ENCODE assay signal across 9 mouse cellular contexts in genomic region chr8:123630841-123631251, GRCm38 (mm10). TPM values are rescaled to one million over a fixed set of nuclear protein-coding genes. Genes with fewer than 3 reads are reported as not detected.
DNase-seq lines count a peak whose midpoint lies in the region; ATAC-seq lines count a peak whose summit lies in the region.
"Had no signal": no experiment of that assay in that cellular context is flagged by ENCODE, and none has a peak within 500 bp of the region (broad histone marks: within the 10 kb centered on the region; RNA-seq: fewer than 3 reads in every experiment).

No protein-coding gene starts in this region.

- peak overlapping the region; percentile 41 for H3K4me2 ChIP-seq in heart, embryonic 11.5 days
- H3K4me2 ChIP-seq in hindbrain, embryonic 13.5 days = peak overlapping the region; percentile 42
- peak overlapping the region; percentile 41 for H3K4me2 ChIP-seq in midbrain, embryonic 13.5 days (replicated peaks)

- H3K4me3 ChIP-seq in heart, embryonic 11.5 days (ENCODE audit: low read depth, low read length) = peak overlapping the region; percentile 22
- H3K4me3 ChIP-seq in hindbrain, embryonic 13.5 days = peak overlapping the region; percentile 19
- H3K4me3 ChIP-seq in midbrain, embryonic 13.5 days (replicated peaks) = no peak overlapping the region; the same call in 1 of the 2 replicates

- H3K36me3 ChIP-seq in heart, embryonic 11.5 days (ENCODE audit: control insufficient read depth, insufficient read depth, low read length) = no peaks in the 10 kb centered on the region
- no peaks in the 10 kb centered on the region for H3K36me3 ChIP-seq in hindbrain, embryonic 13.5 days
- H3K36me3 ChIP-seq in midbrain, embryonic 13.5 days = no peaks in the 10 kb centered on the region

- H3K9ac ChIP-seq in heart, embryonic 11.5 days (ENCODE audit: low read depth, low read length) = no peak overlapping the region
- H3K9ac ChIP-seq in hindbrain, embryonic 13.5 days = no peak overlapping the region
- H3K9ac ChIP-seq in midbrain, embryonic 13.5 days (replicated peaks) = no peak overlapping the region

- no peaks in the 10 kb centered on the region for H3K9me3 ChIP-seq in heart, embryonic 11.5 days (replicated peaks; ENCODE audit: control insufficient read depth, low read length)
- no peaks in the 10 kb centered on the region for H3K9me3 ChIP-seq in hindbrain, embryonic 13.5 days
- H3K9me3 ChIP-seq in midbrain, embryonic 13.5 days = no peaks in the 10 kb centered on the region

- WGBS in heart, embryonic 11.5 days (ENCODE audit: insufficient replicate concordance) = 24% methylated on average over 12 of the region's 12 CpGs
- 28% methylated on average over 12 of the region's 12 CpGs for WGBS in hindbrain, embryonic 13.5 days
- WGBS in midbrain, embryonic 13.5 days = 26% methylated on average over 12 of the region's 12 CpGs

- peaks cover 10% of the 10 kb centered on the region for H3K27me3 ChIP-seq in heart, embryonic 11.5 days (ENCODE audit: control insufficient read depth, insufficient read depth, low read length)
- H3K27me3 ChIP-seq in hindbrain, embryonic 13.5 days = peaks cover 36% of the 10 kb centered on the region
- peaks cover 41% of the 10 kb centered on the region for H3K27me3 ChIP-seq in midbrain, embryonic 13.5 days

- H3K4me1 ChIP-seq in heart, embryonic 11.5 days (ENCODE audit: control insufficient read depth, insufficient read depth, low read length) = peaks cover 3% of the 10 kb centered on the region; the same call in 1 of the 2 replicates
- peaks cover 24% of the 10 kb centered on the region for H3K4me1 ChIP-seq in hindbrain, embryonic 13.5 days (replicated peaks)
- peaks cover 10% of the 10 kb centered on the region for H3K4me1 ChIP-seq in midbrain, embryonic 13.5 days (replicated peaks)

- ATAC-seq in heart, embryonic 11.5 days (replicated peaks; ENCODE audit: insufficient number of reproducible peaks, low FRiP score, low TSS enrichment) = no peak
- no peak for ATAC-seq in hindbrain, embryonic 13.5 days (ENCODE audit: low FRiP score)
- ATAC-seq in midbrain, embryonic 13.5 days = no peak
- ATAC-seq in erythroid progenitor cell, adult 5-6 weeks (replicated peaks; ENCODE audit: low FRiP score, poor library complexity, severe bottlenecking) = no peak
- ATAC-seq in CD4-positive, CD25-positive, alpha-beta regulatory T cell, adult 4 months = no peak

- H3K27ac ChIP-seq in heart, embryonic 11.5 days (ENCODE audit: low read depth, low read length) = no peak overlapping the region
- no peak overlapping the region for H3K27ac ChIP-seq in hindbrain, embryonic 13.5 days
- H3K27ac ChIP-seq in midbrain, embryonic 13.5 days = no peak overlapping the region

- no peak for DNase-seq in heart, adult 11 months
- peak; percentile 49 for DNase-seq in brain, adult 2 months (ENCODE audit: low read depth, low spot score)
- DNase-seq in cerebellum, adult 18-20 months = no peak
- DNase-seq: adrenal gland, adult 8-10 months had no signal

RNA-seq across cellular contexts. Expression of gene Rhou, which starts 22.9 kb away (rescaled TPM):
- polyA plus RNA-seq in heart, embryonic 11.5 days (2014; fragmentation: Nextera tagmentation; extraction: Ambion mirVana) = 15.9 and 17.3 TPM in 2 replicates
- 11.3 and 12.2 TPM in 2 replicates for polyA plus RNA-seq in hindbrain, embryonic 13.5 days (2015; fragmentation: Nextera tagmentation; extraction: Ambion mirVana)
- polyA plus RNA-seq in midbrain, embryonic 13.5 days (2015; fragmentation: Nextera tagmentation; extraction: Ambion mirVana) = 9.3 and 11.6 TPM in 2 replicates
- total RNA-seq in erythroid progenitor cell, adult 5-6 weeks (2015; ENCODE audit: low replicate concordance) = 4.2 and 5.4 TPM in 2 replicates
- total RNA-seq in erythroid progenitor cell, adult 5-6 weeks (2017; ENCODE audit: low replicate concordance) = 1.6 and 2.2 TPM in 2 replicates
- polyA plus RNA-seq in CD4-positive, CD25-positive, alpha-beta regulatory T cell, adult 4 months (2017; shearing (Covaris generic)) = under 1 TPM in 1 of 2 experiments, not detected in 1; 0.42 TPM
